Mouse (Mus musculus) stomach, postnatal 0 days (tissue): Measurements from ENCODE around the gene Palmd.

Experiments
- CTCF ChIP-seq: IDR thresholded peaks from 2 replicates; pipeline ENCODE4 v1.5.1; 2016; ENCODE audit warnings: antibody characterized with exemption, low read depth, mild to moderate bottlenecking, moderate library complexity
- EP300 ChIP-seq: optimal IDR thresholded peaks from 2 replicates; pipeline ENCODE3; 2016; ENCODE audit warnings: antibody characterized with exemption

DNA sequence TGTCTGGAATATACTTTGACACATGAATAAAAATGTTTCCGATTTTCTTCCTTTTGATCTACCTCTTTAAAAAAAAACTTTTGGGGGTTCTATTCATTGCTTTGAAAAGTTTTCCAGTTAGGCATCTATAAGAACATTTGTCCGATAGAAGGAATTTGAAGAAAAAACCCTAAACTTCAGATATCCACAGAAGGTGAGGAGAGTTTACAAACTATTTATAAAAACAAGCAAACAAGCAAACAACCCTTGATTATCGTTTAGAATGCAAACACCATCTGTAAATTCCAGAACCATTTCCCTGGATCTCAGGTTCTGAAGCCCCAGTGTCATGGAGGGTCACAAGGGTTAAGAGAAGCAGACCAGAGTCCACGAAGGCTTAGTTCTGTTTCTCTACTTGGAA, 820 bp downstream of the Palmd start, which contains the start of gene 4930455H04Rik:
- no peak for TF ChIP-seq CTCF
- TF ChIP-seq EP300, result no peak
